Mouse (Mus musculus) forebrain, embryonic 14.5 days (tissue): ENCODE data around the gene Gm16253. TPM values are rescaled to one million over a fixed set of nuclear protein-coding genes. Genes with fewer than 3 reads are reported as not detected.
"Not testable (repeated sequence)": the region's sequence is repeated elsewhere in the genome, so short reads cannot be mapped to it uniquely, and the experiment has no call there.

Source experiments
- ATAC-seq: fragments of 200-750 bp; cut with Nextera tagmentation; 2 replicates; pipeline ENCODE4 v1.8.0; 2017; ENCODE audit warnings: mild to moderate bottlenecking, moderate library complexity
- DNase-seq: peaks from one replicate; pipeline ENCODE4 v3.0.0-alpha.2; 2015; ENCODE audit warnings: low spot score
- H3K27ac ChIP-seq: fragments of 300-500 bp; sonication (generic); 2 replicates; pipeline ENCODE4 v1.5.1; 2014; ENCODE audit warnings: low read depth, mild to moderate bottlenecking, control low read depth, low read length, moderate library complexity
- H3K27me3 ChIP-seq: fragments of 300-500 bp; sonication (generic); replicated peaks from 2 replicates; pipeline ENCODE4 v1.6.1; 2014; ENCODE audit warnings: low read length, control low read depth, mixed read lengths; ENCODE audit not compliant: control insufficient read depth, insufficient read depth
- H3K36me3 ChIP-seq: fragments of 300-500 bp; sonication (generic); 2 replicates; pipeline ENCODE4 v1.6.1; 2014; ENCODE audit warnings: low read length, control low read depth; ENCODE audit not compliant: control insufficient read depth, insufficient read depth
- H3K4me1 ChIP-seq: fragments of 300-500 bp; sonication (generic); 2 replicates; pipeline ENCODE4 v1.6.1; 2014; ENCODE audit warnings: antibody characterized with exemption, low read length, control low read depth; ENCODE audit not compliant: control insufficient read depth, insufficient read depth
- H3K4me2 ChIP-seq: fragments of 300-500 bp; sonication (generic); 2 replicates; pipeline ENCODE4 v1.6.1; 2014; ENCODE audit warnings: mild to moderate bottlenecking, control low read depth, low read length
- H3K4me3 ChIP-seq: fragments of 300-500 bp; sonication (generic); 2 replicates; pipeline ENCODE4 v1.5.1; 2014; ENCODE audit warnings: low read depth, low read length, control low read depth
- H3K9ac ChIP-seq: fragments of 300-500 bp; sonication (generic); 2 replicates; pipeline ENCODE4 v1.6.1; 2014; ENCODE audit warnings: mild to moderate bottlenecking, low read length, control low read depth, moderate library complexity
- H3K9me3 ChIP-seq: fragments of 300-500 bp; sonication (generic); replicated peaks from 2 replicates; pipeline ENCODE4 v1.6.1; 2016; ENCODE audit warnings: low read length, control low read depth, mixed read lengths; ENCODE audit not compliant: control insufficient read depth
- WGBS: fragments of 180-500 bp; shearing (Covaris S2); extraction: QIAGEN DNeasy Blood & Tissue Kit; methylation state at CpG from one replicate; pipeline ENCODE4 v1.1.7; 2014; 5-methylcytosine and 5-hydroxymethylcytosine counted together
- polyA plus RNA-seq: library from polyadenylated mRNA; unstranded; fragments of >200 nt; fragmentation: Nextera tagmentation; extraction: Ambion mirVana; gene quantifications from 2 replicates; pipeline ENCODE4 v1.2.1, GENCODE M21; 2014

Gene Gm16253
- polyA plus RNA-seq, 1 experiment from 2014 or later = not detected

GRCm38 (mm10) chr3:96603311-96603710, 26.5 kb downstream of the Gm16253 start:
- peak overlapping the region; percentile 96 for H3K27ac ChIP-seq
- peak; percentile 63 for DNase-seq
- H3K27me3 ChIP-seq = no peaks in the 10 kb centered on the region
- peaks cover 46% of the 10 kb centered on the region for H3K4me1 ChIP-seq
- no peak for ATAC-seq
- no peaks in the 10 kb centered on the region for H3K9me3 ChIP-seq
- H3K4me3 ChIP-seq = peak overlapping the region; percentile 82
- peak overlapping the region; percentile 69 for H3K4me2 ChIP-seq
- 35% methylated on average over 5 of the region's 5 CpGs for WGBS
- H3K9ac ChIP-seq = peak overlapping the region; percentile 90
- no peaks in the 10 kb centered on the region for H3K36me3 ChIP-seq

DNA sequence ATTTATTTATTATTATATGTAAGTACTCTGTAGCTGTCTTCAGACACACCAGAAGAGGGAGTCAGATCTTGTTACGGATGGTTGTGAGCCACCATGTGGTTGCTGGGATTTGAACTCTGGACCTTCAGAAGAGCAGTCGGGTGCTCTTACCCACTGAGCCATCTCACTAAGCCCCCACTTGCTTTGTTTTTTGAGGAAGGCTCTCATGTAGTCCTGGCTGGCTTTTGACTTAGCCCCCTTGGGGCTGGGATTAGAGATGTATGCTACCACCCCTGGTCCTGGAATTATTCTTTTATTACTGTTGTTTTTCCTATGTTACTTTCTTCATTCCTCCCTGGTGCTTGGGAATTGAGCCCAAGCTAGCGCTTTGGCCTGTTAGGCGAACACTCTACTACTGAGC, 29.2 kb downstream of the Gm16253 start:
- ATAC-seq, H3K4me3 ChIP-seq, H3K9ac ChIP-seq, H3K4me2 ChIP-seq, H3K27me3 ChIP-seq, H3K27ac ChIP-seq, H3K9me3 ChIP-seq, DNase-seq, H3K36me3 ChIP-seq: not testable (repeated sequence)
- H3K4me1 ChIP-seq = peaks cover 36% of the 10 kb centered on the region
- WGBS = 84% methylated on average over 4 of the region's 4 CpGs

GRCm38 (mm10) chr3:96606618-96607017, 29.8 kb downstream of the Gm16253 start:
- no peaks in the 10 kb centered on the region for H3K9me3 ChIP-seq
- WGBS = 91% methylated on average over 4 of the region's 4 CpGs
- H3K4me3 ChIP-seq = no peak overlapping the region

DNA sequence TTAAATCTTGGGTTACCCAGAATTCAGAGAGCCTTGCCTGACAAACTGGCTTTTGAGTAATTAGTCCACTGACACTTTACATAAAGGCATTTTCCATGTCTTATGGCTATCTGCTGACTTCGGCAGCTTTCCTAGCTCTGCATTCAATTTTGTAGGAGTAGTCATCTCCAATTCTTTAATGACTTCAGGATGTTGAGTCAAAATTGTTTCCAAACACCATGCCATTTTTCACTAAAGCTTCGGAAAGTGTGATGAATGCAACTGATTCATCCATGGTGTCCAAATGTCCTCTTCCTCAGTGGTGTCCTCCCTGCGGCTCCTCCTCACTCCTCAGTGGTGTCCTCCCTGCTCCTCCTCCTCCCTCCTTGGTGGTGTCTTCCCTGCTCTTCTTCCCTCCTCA, 41.2 kb downstream of the Gm16253 start:
- Histone ChIP-seq H3K4me1 (no peaks in the 10 kb centered on the region), H3K4me2 (no peak overlapping the region), H3K9me3 (no peaks in the 10 kb centered on the region), H3K36me3 (peaks cover 71% of the 10 kb centered on the region), H3K4me3 (no peak overlapping the region), H3K9ac (no peak overlapping the region), H3K27ac (no peak overlapping the region), H3K27me3 (no peaks in the 10 kb centered on the region)
- ATAC-seq = no peak
- WGBS = 97% methylated on average over 3 of the region's 3 CpGs
- DNase-seq = no peak

More at GRCm38 (mm10) chr3:96606618-96607017, 29.8 kb downstream of the Gm16253 start:
- ATAC-seq (no peak), DNase-seq (no peak)
- H3K4me2 ChIP-seq = no peak overlapping the region
- no peak overlapping the region for H3K9ac ChIP-seq
- H3K36me3 ChIP-seq = no peaks in the 10 kb centered on the region
- no peaks in the 10 kb centered on the region for H3K27me3 ChIP-seq
- peaks cover 36% of the 10 kb centered on the region for H3K4me1 ChIP-seq
- no peak overlapping the region for H3K27ac ChIP-seq

GRCm38 (mm10) chr3:96623201-96623600, 46.4 kb downstream of the Gm16253 start:
- H3K27me3 ChIP-seq = no peaks in the 10 kb centered on the region
- peaks cover 61% of the 10 kb centered on the region for H3K36me3 ChIP-seq

GRCm38 (mm10) chr3:96629729-96630600, 53.2 kb downstream of the Gm16253 start, which contains the start of gene Rbm8a:
Rbm8a (plus strand) TSS chr3:96629933.
- H3K4me3 ChIP-seq = peak within 1 kb of the TSS; percentile 64
- DNase-seq (peak; percentile 100), ATAC-seq (peak; percentile 93)
- H3K27ac ChIP-seq = peak within 1 kb of the TSS; percentile 59; the same call in 1 of the 2 replicates
- no peaks in the 10 kb centered on the region for H3K9me3 ChIP-seq
- H3K4me1 ChIP-seq = peaks cover 14% of the 10 kb centered on the region
- WGBS = under 1% methylated on average over 48 of the region's 48 CpGs
- peak within 1 kb of the TSS; percentile 84 for H3K4me2 ChIP-seq
- peak within 1 kb of the TSS; percentile 73 for H3K9ac ChIP-seq
- H3K27me3 ChIP-seq = no peaks in the 10 kb centered on the region
- H3K36me3 ChIP-seq = peaks cover 37% of the 10 kb centered on the region

More at GRCm38 (mm10) chr3:96623201-96623600, 46.4 kb downstream of the Gm16253 start:
- ATAC-seq (no peak), DNase-seq (no peak)
- Histone ChIP-seq H3K4me1 (no peaks in the 10 kb centered on the region), H3K27ac (no peak overlapping the region), H3K9ac (no peak overlapping the region), H3K9me3 (no peaks in the 10 kb centered on the region), H3K4me2 (no peak overlapping the region), H3K4me3 (no peak overlapping the region)
- 86% methylated on average over 4 of the region's 4 CpGs for WGBS

Other genes with a start within 250 kb of the Gm16253 start
- not detected in 2 replicates for gene BC107364, start 124.7 kb upstream of the Gm16253 start, polyA plus RNA-seq
- 0.41 and 0.52 TPM in 2 replicates for gene Hfe2, start 51.8 kb upstream of the Gm16253 start, polyA plus RNA-seq
- 60.7 and 79.0 TPM in 2 replicates for gene Txnip, start 19.0 kb upstream of the Gm16253 start, polyA plus RNA-seq
- gene Polr3gl, start 17.2 kb downstream of the Gm16253 start, polyA plus RNA-seq = 8.0 and 8.2 TPM in 2 replicates
- 11.8 and 14.9 TPM in 2 replicates for gene Ankrd34a, start 19.7 kb downstream of the Gm16253 start, polyA plus RNA-seq
- gene Lix1l, start 24.2 kb downstream of the Gm16253 start, polyA plus RNA-seq = 7.4 and 7.8 TPM in 2 replicates
- 132 and 136 TPM in 2 replicates for gene Rbm8a, start 52.9 kb downstream of the Gm16253 start, polyA plus RNA-seq
- 56.6 and 64.4 TPM in 2 replicates for gene Pex11b, start 58.4 kb downstream of the Gm16253 start, polyA plus RNA-seq
- 0.13 and 0.14 TPM in 2 replicates for gene Gm42957, start 58.5 kb downstream of the Gm16253 start, polyA plus RNA-seq
- 0.38 and 0.39 TPM in 2 replicates for gene Itga10, start 68.6 kb downstream of the Gm16253 start, polyA plus RNA-seq
- gene Ankrd35, start 93.1 kb downstream of the Gm16253 start, polyA plus RNA-seq = 1.1 and 1.9 TPM in 2 replicates
- 14.8 and 21.3 TPM in 2 replicates for gene Pias3, start 119.4 kb downstream of the Gm16253 start, polyA plus RNA-seq
- gene Nudt17, start 131.6 kb downstream of the Gm16253 start, polyA plus RNA-seq = 7.3 and 7.5 TPM in 2 replicates
- gene Polr3c, start 150.6 kb downstream of the Gm16253 start, polyA plus RNA-seq = 27.8 and 28.9 TPM in 2 replicates
- 69.7 and 70.8 TPM in 2 replicates for gene Rnf115, start 150.7 kb downstream of the Gm16253 start, polyA plus RNA-seq